Mouse (Mus musculus): ENCODE results near the gene Crebl2.

DNA sequence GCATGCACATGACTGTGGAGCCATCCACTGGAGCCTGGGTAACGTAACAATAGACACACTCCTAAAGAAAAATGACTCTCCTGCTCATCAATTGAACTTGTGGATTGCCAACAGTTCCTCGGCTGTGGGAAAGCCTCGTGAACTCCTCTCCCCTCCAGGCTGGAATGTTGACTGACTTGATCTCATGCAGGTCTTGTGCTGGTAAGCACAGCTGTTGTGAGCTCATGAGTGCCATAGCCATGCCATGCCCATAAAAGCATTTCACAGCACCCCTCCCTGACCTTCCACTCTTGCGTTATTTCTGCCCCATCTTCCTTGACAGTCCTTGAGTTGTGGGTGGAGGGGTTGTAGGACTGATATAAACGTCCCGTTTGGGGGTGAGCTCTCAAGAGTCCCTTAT is 9.5 kb upstream of the Crebl2 start:
- TF ChIP-seq CTCF (IDR thresholded peaks at IDR 0.05; ENCODE audit: low read depth, low read length) (no peak), POLR2A (IDR thresholded peaks at IDR 0.05; ENCODE audit: insufficient read depth, low read length) (no peak)
